Mouse (Mus musculus) urinary bladder, postnatal 4 days (tissue): ENCODE data around the gene Zfp687.

Experiments
- DNase-seq, 2 experiments: peaks; one replicate each; pipeline ENCODE4 v3.0.0; 2021 to 2022; ENCODE audit warnings: low spot score in 2 of 2

The Zfp687 gene

DNA sequence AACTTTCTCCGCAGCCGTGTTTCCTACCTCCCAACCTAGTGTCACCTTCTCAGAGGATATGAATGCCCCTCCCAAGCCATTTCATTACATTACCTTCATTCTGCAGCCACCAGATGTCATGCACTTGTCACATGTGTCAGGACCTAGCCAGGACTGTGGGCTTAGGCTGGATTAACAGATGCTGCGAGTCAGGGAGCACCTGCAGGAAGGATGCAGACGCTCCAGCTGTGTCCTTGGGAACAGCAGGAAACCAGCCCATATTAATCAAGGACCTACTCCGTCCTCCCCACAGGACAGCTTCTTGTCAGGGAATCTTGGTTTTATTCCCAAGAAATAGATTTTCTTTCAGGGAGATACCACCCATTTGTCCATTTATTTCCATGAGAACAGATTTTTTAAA lies 54.9 kb downstream of the Zfp687 start:
- no peak for DNase-seq

DNA sequence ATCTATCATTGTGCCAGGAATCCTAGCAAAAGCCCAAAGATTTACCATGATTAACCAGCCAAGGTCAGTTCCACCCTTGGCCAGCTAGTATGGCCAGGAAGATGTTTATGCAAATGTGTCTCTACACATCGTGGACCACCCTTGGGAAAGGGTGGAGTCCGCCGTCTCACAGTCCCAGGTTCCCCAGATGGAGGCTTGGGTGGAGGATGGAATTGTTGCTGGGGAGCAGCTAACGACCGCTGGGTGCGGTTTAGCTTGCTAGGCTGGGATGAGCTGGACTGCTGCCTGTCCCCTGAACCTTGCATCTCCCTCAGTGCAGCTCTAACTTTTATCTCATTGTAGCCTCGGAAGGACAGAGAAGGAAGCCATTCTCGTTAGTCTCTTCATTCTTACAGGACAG lies 55.4 kb downstream of the Zfp687 start:
- DNase-seq = no peak

DNA sequence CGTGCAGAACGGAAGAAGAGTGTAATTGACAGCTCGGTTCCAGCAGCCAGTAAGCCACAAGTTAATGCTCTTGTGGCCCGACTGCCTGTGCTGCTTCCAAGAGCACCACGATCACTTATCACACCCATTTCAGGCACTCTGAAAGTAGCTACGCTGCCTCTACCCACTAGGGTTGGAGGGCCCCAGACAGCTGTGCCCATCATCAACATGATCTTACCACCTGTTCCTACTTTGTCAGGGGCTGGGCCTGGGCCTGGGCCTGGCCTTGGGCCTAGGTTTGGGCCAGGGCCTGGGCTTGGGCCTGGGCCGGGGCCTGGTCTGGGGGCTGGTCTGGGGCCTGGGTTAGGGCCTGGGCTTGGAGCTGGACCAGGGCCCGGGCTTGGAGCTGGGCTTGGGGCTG lies 57.0 kb downstream of the Zfp687 start:
- DNase-seq = no peak
